Mouse (Mus musculus) urinary bladder, adult 18-20 months (tissue): ENCODE measurements around the gene Sorl1.
A peak's percentile ranks its signal among the peaks of the same experiment; 100 is the strongest.

Source experiments
- DNase-seq, 2 experiments: peaks; one replicate each; pipeline ENCODE4 v3.0.0; 2022; ENCODE audit warnings: low spot score in 2 of 2, mixed read lengths in 2 of 2

Sorl1 gene

GRCm38 (mm10) chr9:42123713-42124576, at the start of gene Sorl1:
Gene Sorl1 (minus strand): TSS chr9:42124297.
- DNase-seq, result peak; percentile 57 to 83

GRCm38 (mm10) chr9:42173781-42174180, 49.7 kb upstream of the Sorl1 start:
- no peak for DNase-seq

- no peak for DNase-seq
Measured at GRCm38 (mm10) chr9:42169491-42169890, 45.4 kb upstream of the Sorl1 start.

- DNase-seq, result no peak
Measured at GRCm38 (mm10) chr9:42169025-42169424, 44.9 kb upstream of the Sorl1 start.

GRCm38 (mm10) chr9:42164930-42165329, 40.8 kb upstream of the Sorl1 start:
- no peak for DNase-seq

GRCm38 (mm10) chr9:42163011-42163410, 38.9 kb upstream of the Sorl1 start:
- DNase-seq, result no peak

- no peak for DNase-seq
Measured at GRCm38 (mm10) chr9:42159376-42159775, 35.3 kb upstream of the Sorl1 start.

- no peak for DNase-seq
Measured at GRCm38 (mm10) chr9:42158652-42159051, 34.6 kb upstream of the Sorl1 start.

GRCm38 (mm10) chr9:42157981-42158380, 33.9 kb upstream of the Sorl1 start:
- no peak for DNase-seq

- no peak for DNase-seq
Measured at GRCm38 (mm10) chr9:42156566-42156965, 32.5 kb upstream of the Sorl1 start.

- no peak for DNase-seq
Measured at GRCm38 (mm10) chr9:42154682-42155081, 30.6 kb upstream of the Sorl1 start.

GRCm38 (mm10) chr9:42148816-42149215, 24.7 kb upstream of the Sorl1 start:
- no peak for DNase-seq

- no peak for DNase-seq
Measured at GRCm38 (mm10) chr9:42148036-42148435, 23.9 kb upstream of the Sorl1 start.

GRCm38 (mm10) chr9:42146463-42146862, 22.4 kb upstream of the Sorl1 start:
- DNase-seq, result no peak

GRCm38 (mm10) chr9:42141549-42142210, 17.6 kb upstream of the Sorl1 start:
- DNase-seq, result no peak

GRCm38 (mm10) chr9:42138248-42138858, 14.3 kb upstream of the Sorl1 start:
- no peak for DNase-seq

GRCm38 (mm10) chr9:42137578-42137977, 13.5 kb upstream of the Sorl1 start:
- DNase-seq, result no peak

GRCm38 (mm10) chr9:42130793-42131760, 7.0 kb upstream of the Sorl1 start:
- no peak for DNase-seq

- no peak for DNase-seq
Measured at GRCm38 (mm10) chr9:42127983-42128382, 3.9 kb upstream of the Sorl1 start.

- no peak for DNase-seq
Measured at GRCm38 (mm10) chr9:42125262-42125982, 1.3 kb upstream of the Sorl1 start.

- DNase-seq, result no peak
Measured at GRCm38 (mm10) chr9:42123204-42123603, 893 bp downstream of the Sorl1 start.
